In genomic region chr14:25108101-25108652, GRCm38 (mm10) we compare ENCODE assay signal across 8 mouse cellular contexts.
DNase-seq lines count a peak whose midpoint lies in the region; ATAC-seq and TF ChIP-seq lines count a peak whose summit lies in the region.

No protein-coding gene starts in this region.

- peak overlapping the region; percentile 55 for H3K9ac ChIP-seq in hindbrain, embryonic 16.5 days (ENCODE audit: low read depth, low read length)

- peak; percentile 53 for ATAC-seq in hindbrain, embryonic 16.5 days
- ATAC-seq in monocyte, adult 5-6 weeks (replicated peaks; ENCODE audit: insufficient number of reproducible peaks, low FRiP score, low TSS enrichment, poor library complexity, severe bottlenecking): no peak

- peak overlapping the region; percentile 31 for H3K4me2 ChIP-seq in hindbrain, embryonic 16.5 days (ENCODE audit: low read length)

- DNase-seq in Muller cell, postnatal 12 days (ENCODE audit: inconsistent ontology term): peak; percentile 31
- peak; percentile 83 for DNase-seq in brain, embryonic 14.5 days (ENCODE audit: low read depth)
- peak; percentile 13 for DNase-seq in liver
- DNase-seq in gastrocnemius, postnatal 14 days: no peak
- no peak for DNase-seq in frontal cortex, postnatal 25 days (ENCODE audit: low spot score in 2 of 2)

- H3K27ac ChIP-seq in hindbrain, embryonic 16.5 days (ENCODE audit: low read depth, low read length): peak overlapping the region; percentile 79
- peak overlapping the region; percentile 66 for H3K27ac ChIP-seq in small intestine, adult 2 months (ENCODE audit: insufficient read depth, low read depth, low read length)

- H3K36me3 ChIP-seq in hindbrain, embryonic 16.5 days (ENCODE audit: control insufficient read depth, insufficient read depth, low read length): no peaks in the 10 kb centered on the region
- no peaks in the 10 kb centered on the region for H3K36me3 ChIP-seq in small intestine, adult 2 months (ENCODE audit: control insufficient read depth, insufficient read depth, low read length)

- H3K9me3 ChIP-seq in hindbrain, embryonic 16.5 days (ENCODE audit: control insufficient read depth, low read length): no peaks in the 10 kb centered on the region

- H3K4me1 ChIP-seq in hindbrain, embryonic 16.5 days (ENCODE audit: control insufficient read depth, insufficient read depth, low read depth, low read length): peaks cover 16% of the 10 kb centered on the region
- H3K4me1 ChIP-seq in small intestine, adult 2 months (ENCODE audit: control insufficient read depth, insufficient read depth, insufficient read length, low read length): peaks cover 34% of the 10 kb centered on the region

- TF ChIP-seq CTCF in brain, embryonic 14.5 days (IDR thresholded peaks at IDR 0.05; ENCODE audit: borderline replicate concordance, extremely low read depth, insufficient read depth, insufficient read length): no peak
- no peak for TF ChIP-seq CTCF in small intestine, adult 2 months (IDR thresholded peaks at IDR 0.05; ENCODE audit: extremely low read depth, insufficient read length, insufficient replicate concordance, low read depth, low read length)

- H3K4me3 ChIP-seq in hindbrain, embryonic 16.5 days (ENCODE audit: low read length): no peak overlapping the region
- peak overlapping the region; percentile 31 for H3K4me3 ChIP-seq in small intestine, adult 2 months (ENCODE audit: low read depth, low read length)

- no peak for TF ChIP-seq POLR2A in brain, embryonic 14.5 days (IDR thresholded peaks at IDR 0.05; ENCODE audit: borderline replicate concordance, extremely low read depth, insufficient read depth, insufficient read length, poor library complexity, severe bottlenecking)
- TF ChIP-seq POLR2A in small intestine, adult 2 months (IDR thresholded peaks at IDR 0.05; ENCODE audit: low read depth, low read length): peak; percentile 39; the same call in 1 of the 2 replicates

- intact Hi-C loops in gastrocnemius, postnatal 14 days (cut with DNase I; ENCODE audit: low total_unique reads): no loop called here

- no peaks in the 10 kb centered on the region for H3K27me3 ChIP-seq in hindbrain, embryonic 16.5 days (replicated peaks; ENCODE audit: control insufficient read depth, insufficient read depth, low read length)
- H3K27me3 ChIP-seq in small intestine, adult 2 months (ENCODE audit: control insufficient read depth, insufficient read depth, low read length): no peaks in the 10 kb centered on the region

- 6% methylated on average over 17 of the region's 17 CpGs for WGBS in hindbrain, embryonic 16.5 days
- WGBS in small intestine, adult 2 months: 17% methylated on average over 17 of the region's 17 CpGs

Comparison
In these comparisons a context has a peak if more than half of its experiments do, and no peak if none do; other contexts are left out.
1. DNase-seq: peak in Muller cell, postnatal 12 days (single experiment), brain, embryonic 14.5 days (single experiment) and liver (single experiment); none in gastrocnemius, postnatal 14 days (single experiment) and frontal cortex, postnatal 25 days (0 of 2).